Mouse (Mus musculus): Measurements from ENCODE around the gene Pik3c2g. TPM values are rescaled to one million over a fixed set of nuclear protein-coding genes. Genes with fewer than 3 reads are reported as not detected.

Pik3c2g gene
- total RNA-seq, 4 experiments from 2014 or later = 9.4 to 10.0 TPM; not detected in 2

- DNase-seq = peak; percentile 9
Observed at GRCm38 (mm10) chr6:139735708-139736626, 148.9 kb downstream of the Pik3c2g start.

- no peak for DNase-seq
Observed at GRCm38 (mm10) chr6:139738350-139738749, 151.3 kb downstream of the Pik3c2g start.

GRCm38 (mm10) chr6:139742693-139743432 is 155.8 kb downstream of the Pik3c2g start:
- no peak for DNase-seq

- DNase-seq = no peak
Observed at GRCm38 (mm10) chr6:139746758-139747479, 159.9 kb downstream of the Pik3c2g start.

- DNase-seq = no peak
Observed at GRCm38 (mm10) chr6:139748091-139748771, 161.2 kb downstream of the Pik3c2g start.

- DNase-seq = no peak
Observed at GRCm38 (mm10) chr6:139750599-139750998, 163.6 kb downstream of the Pik3c2g start.

GRCm38 (mm10) chr6:139751022-139751421 is 164.0 kb downstream of the Pik3c2g start:
- no peak for DNase-seq

- no peak for DNase-seq
Observed at GRCm38 (mm10) chr6:139757876-139758275, 170.9 kb downstream of the Pik3c2g start.

GRCm38 (mm10) chr6:139760978-139761377 is 174.0 kb downstream of the Pik3c2g start:
- DNase-seq = no peak

- no peak for DNase-seq
Observed at GRCm38 (mm10) chr6:139764398-139764797, 177.4 kb downstream of the Pik3c2g start.

- DNase-seq = no peak
Observed at GRCm38 (mm10) chr6:139769744-139770473, 182.9 kb downstream of the Pik3c2g start.

GRCm38 (mm10) chr6:139770535-139770934 is 183.5 kb downstream of the Pik3c2g start:
- DNase-seq = no peak

- no peak for DNase-seq
Observed at GRCm38 (mm10) chr6:139777576-139778282, 190.7 kb downstream of the Pik3c2g start.

- DNase-seq = no peak
Observed at GRCm38 (mm10) chr6:139780028-139780427, 193.0 kb downstream of the Pik3c2g start.

- no peak for DNase-seq
Observed at GRCm38 (mm10) chr6:139789479-139789878, 202.5 kb downstream of the Pik3c2g start.

GRCm38 (mm10) chr6:139799541-139800226 is 212.7 kb downstream of the Pik3c2g start:
- DNase-seq = no peak

- no peak for DNase-seq
Observed at GRCm38 (mm10) chr6:139821916-139822315, 234.9 kb downstream of the Pik3c2g start.

GRCm38 (mm10) chr6:139838239-139838638 is 251.2 kb downstream of the Pik3c2g start:
- no peak for DNase-seq

- no peak for DNase-seq
Observed at GRCm38 (mm10) chr6:139838713-139839112, 251.7 kb downstream of the Pik3c2g start.

- DNase-seq = no peak
Observed at GRCm38 (mm10) chr6:139839907-139840306, 252.9 kb downstream of the Pik3c2g start.
